Mouse (Mus musculus) MEL (cell line): ENCODE measurements at regions not wholly inside any gene's neighbourhood (a gene's known extent, or its start where the extent isn't known, plus 50 kb on each side); places are given as distances from the start of the nearest gene placed in this dataset.

ENCODE experiments used
- DNase-seq: peaks from one replicate; pipeline ENCODE4 v3.0.0; 2011; ENCODE audit warnings: low read depth, low spot score
- H3K27ac ChIP-seq: 2 replicates; pipeline ENCODE4 v1.5.1; 2012; ENCODE audit warnings: low read depth, mild to moderate bottlenecking, control low read depth, low read length, moderate library complexity; ENCODE audit not compliant: control insufficient read depth
- H3K27me3 ChIP-seq, 2 experiments: fragments of 150-350 bp in 1 of 2; sonication (generic) in 1 of 2; 2 replicates each; pipeline ENCODE4 v1.6.1; 2012; ENCODE audit warnings: low read length in 2 of 2, mild to moderate bottlenecking in 2 of 2, improper control_type of control experiment in 1 of 2, moderate library complexity in 1 of 2; ENCODE audit not compliant: insufficient read depth in 2 of 2, control insufficient read depth in 1 of 2
- H3K36me3 ChIP-seq, 2 experiments: 2 replicates each; pipeline ENCODE4 v1.6.1; 2012 to 2014; ENCODE audit warnings: low read length in 2 of 2, improper control_type of control experiment in 1 of 2, inconsistent platforms in 1 of 2, mild to moderate bottlenecking in 1 of 2; ENCODE audit not compliant: insufficient read depth in 2 of 2, control insufficient read depth in 1 of 2
- H3K4me1 ChIP-seq, 2 experiments: fragments of 150-350 bp in 1 of 2; sonication (generic) in 1 of 2; 2 replicates each; pipeline ENCODE4 v1.6.1; 2012; ENCODE audit warnings: low read length in 2 of 2, improper control_type of control experiment in 1 of 2, mild to moderate bottlenecking in 1 of 2; ENCODE audit not compliant: insufficient read depth in 2 of 2, control insufficient read depth in 1 of 2
- H3K4me3 ChIP-seq, 2 experiments: fragments of 150-350 bp in 1 of 2; sonication (generic) in 1 of 2; 2 replicates each; pipeline ENCODE4 v1.5.1; 2012; ENCODE audit warnings: low read depth in 2 of 2, low read length in 2 of 2, mild to moderate bottlenecking in 2 of 2, moderate library complexity in 2 of 2, control low read depth in 1 of 2, improper control_type of control experiment in 1 of 2; ENCODE audit not compliant: control insufficient read depth in 1 of 2, insufficient read depth in 1 of 2
- H3K79me2 ChIP-seq: 2 replicates; pipeline ENCODE4 v1.6.1; 2012; ENCODE audit warnings: mild to moderate bottlenecking, low read length, moderate library complexity; ENCODE audit not compliant: control insufficient read depth, poor library complexity, insufficient read depth
- H3K9ac ChIP-seq: 2 replicates; pipeline ENCODE4 v1.6.1; 2012; ENCODE audit warnings: low read depth, mild to moderate bottlenecking, control low read depth, low read length, moderate library complexity; ENCODE audit not compliant: control insufficient read depth, poor library complexity, severe bottlenecking
- H3K9me3 ChIP-seq: fragments of 150-350 bp; sonication (generic); replicated peaks from 2 replicates; pipeline ENCODE4 v1.6.1; 2012; ENCODE audit warnings: mild to moderate bottlenecking, low read length, improper control_type of control experiment, moderate library complexity; ENCODE audit not compliant: insufficient read depth
- CHD2 ChIP-seq: IDR thresholded peaks from 2 replicates; pipeline ENCODE4 v1.6.1; 2011; ENCODE audit warnings: low read length, improper control_type of control experiment
- E2F4 ChIP-seq: IDR thresholded peaks from 2 replicates; pipeline ENCODE4 v1.6.1; 2011; ENCODE audit warnings: low read depth, low read length, improper control_type of control experiment, borderline replicate concordance
- ELF1 ChIP-seq: IDR thresholded peaks from 2 replicates; pipeline ENCODE4 v1.6.1; 2014; ENCODE audit warnings: low read depth, mild to moderate bottlenecking, inconsistent platforms, low read length, improper control_type of control experiment, moderate library complexity
- EP300 ChIP-seq, 2 experiments: IDR thresholded peaks; 2 replicates each; pipeline ENCODE4 v1.6.1; 2011; ENCODE audit warnings: improper control_type of control experiment in 2 of 2, low read length in 2 of 2, low read depth in 1 of 2, mild to moderate bottlenecking in 1 of 2
- GABPA ChIP-seq: IDR thresholded peaks from 2 replicates; pipeline ENCODE4 v1.6.1; 2012; ENCODE audit warnings: low read depth, mild to moderate bottlenecking, inconsistent platforms, low read length, improper control_type of control experiment, moderate library complexity
- GATA1 ChIP-seq: IDR thresholded peaks from 2 replicates; pipeline ENCODE4 v1.6.1; 2011; ENCODE audit warnings: low read depth, low read length, improper control_type of control experiment
- JUND ChIP-seq: IDR thresholded peaks from 2 replicates; pipeline ENCODE4 v1.6.1; 2011; ENCODE audit warnings: low read depth, mild to moderate bottlenecking, improper control_type of control experiment, low read length
- MAFK ChIP-seq: IDR thresholded peaks from 2 replicates; pipeline ENCODE4 v1.6.1; 2011; ENCODE audit warnings: low read depth, mild to moderate bottlenecking, low read length, improper control_type of control experiment, borderline replicate concordance
- MAX ChIP-seq: IDR thresholded peaks from 2 replicates; pipeline ENCODE4 v1.6.1; 2011; ENCODE audit warnings: low read length, improper control_type of control experiment
- MAZ ChIP-seq: IDR thresholded peaks from 2 replicates; pipeline ENCODE4 v1.6.1; 2012; ENCODE audit warnings: low read depth, mild to moderate bottlenecking, inconsistent platforms, low read length, improper control_type of control experiment
- MXI1 ChIP-seq: IDR thresholded peaks from 2 replicates; pipeline ENCODE4 v1.6.1; 2011; ENCODE audit warnings: mild to moderate bottlenecking, low read depth, low read length, improper control_type of control experiment
- MYB ChIP-seq: IDR thresholded peaks from 2 replicates; pipeline ENCODE4 v1.6.1; 2011; ENCODE audit warnings: mild to moderate bottlenecking, low read depth, low read length, improper control_type of control experiment
- MYC ChIP-seq: IDR thresholded peaks from 2 replicates; pipeline ENCODE4 v1.6.1; 2011; ENCODE audit warnings: low read depth, mild to moderate bottlenecking, low read length, improper control_type of control experiment, moderate library complexity
- RAD21 ChIP-seq: IDR thresholded peaks from 2 replicates; pipeline ENCODE4 v1.6.1; 2011; ENCODE audit warnings: mild to moderate bottlenecking, low read depth, low read length, improper control_type of control experiment
- TAL1 ChIP-seq: IDR thresholded peaks from 2 replicates; pipeline ENCODE4 v1.6.1; 2012; ENCODE audit warnings: mild to moderate bottlenecking, inconsistent platforms, low read length, moderate library complexity, mixed read lengths
- TBP ChIP-seq: IDR thresholded peaks from 2 replicates; pipeline ENCODE4 v1.8.0; 2011; ENCODE audit warnings: low read depth, low read length, improper control_type of control experiment
- UBTF ChIP-seq: IDR thresholded peaks from 2 replicates; pipeline ENCODE4 v1.6.1; 2012; ENCODE audit warnings: low read depth, mild to moderate bottlenecking, inconsistent platforms, low read length, improper control_type of control experiment, moderate library complexity, borderline replicate concordance; ENCODE audit not compliant: insufficient read depth
- USF2 ChIP-seq, 2 experiments: IDR thresholded peaks; 2 replicates each; pipeline ENCODE4 v1.6.1; 2011 to 2012; ENCODE audit warnings: improper control_type of control experiment in 2 of 2, low read length in 2 of 2, borderline replicate concordance in 1 of 2, inconsistent platforms in 1 of 2, low read depth in 1 of 2, mild to moderate bottlenecking in 1 of 2; ENCODE audit not compliant: insufficient read depth in 1 of 2
- ZC3H11A ChIP-seq: IDR thresholded peaks from 2 replicates; pipeline ENCODE4 v1.6.1; 2012; ENCODE audit warnings: low read depth, mild to moderate bottlenecking, inconsistent platforms, low read length, improper control_type of control experiment
- ZKSCAN1 ChIP-seq: IDR thresholded peaks from 2 replicates; pipeline ENCODE4 v1.6.1; 2012; ENCODE audit warnings: low read depth, mild to moderate bottlenecking, inconsistent platforms, low read length, improper control_type of control experiment, moderate library complexity
- ZNF384 ChIP-seq: IDR thresholded peaks from 2 replicates; pipeline ENCODE4 v1.6.1; 2012; ENCODE audit warnings: low read depth, mild to moderate bottlenecking, inconsistent platforms, low read length, improper control_type of control experiment

GRCm38 (mm10) chr14:100457870-100458726 lies 173.6 kb upstream of the Klf12 start:
- Histone ChIP-seq H3K9ac (no peak overlapping the region), H3K27ac (no peak overlapping the region), H3K9me3 (no peaks in the 10 kb centered on the region), H3K4me1 (no peaks in the 10 kb centered on the region), H3K4me3 (no peak overlapping the region), H3K27me3 (no peaks in the 10 kb centered on the region), H3K79me2 (no peaks in the 10 kb centered on the region), H3K36me3 (no peaks in the 10 kb centered on the region)
- TF ChIP-seq GABPA (no peak), EP300 (IDR thresholded peaks at IDR 0.05; ENCODE audit: low read depth in 1 of 2, low read length in 2 of 2) (no peak), MAZ (no peak), RAD21 (no peak), MYB (no peak), E2F4 (no peak), USF2 (IDR thresholded peaks at IDR 0.05; ENCODE audit: borderline replicate concordance in 1 of 2, insufficient read depth in 1 of 2, low read depth in 1 of 2, low read length in 2 of 2) (no peak)
- no peak for DNase-seq

GRCm38 (mm10) chr14:100446130-100446529 lies 161.7 kb upstream of the Klf12 start:
- TF ChIP-seq CHD2: no peak
- no peak for TF ChIP-seq MXI1
- no peak for TF ChIP-seq ZKSCAN1
- TF ChIP-seq USF2 (IDR thresholded peaks at IDR 0.05; ENCODE audit: borderline replicate concordance in 1 of 2, insufficient read depth in 1 of 2, low read depth in 1 of 2, low read length in 2 of 2): no peak
- TF ChIP-seq TBP: no peak
- no peaks in the 10 kb centered on the region for H3K4me1 ChIP-seq
- H3K27ac ChIP-seq: no peak overlapping the region
- H3K9me3 ChIP-seq: no peaks in the 10 kb centered on the region
- no peak overlapping the region for H3K9ac ChIP-seq
- no peak overlapping the region for H3K4me3 ChIP-seq
- no peaks in the 10 kb centered on the region for H3K79me2 ChIP-seq
- no peak for DNase-seq
- H3K36me3 ChIP-seq: no peaks in the 10 kb centered on the region
- no peaks in the 10 kb centered on the region for H3K27me3 ChIP-seq

GRCm38 (mm10) chr14:100444848-100445247 lies 160.4 kb upstream of the Klf12 start:
- no peak overlapping the region for H3K27ac ChIP-seq
- TF ChIP-seq USF2 (IDR thresholded peaks at IDR 0.05; ENCODE audit: borderline replicate concordance in 1 of 2, insufficient read depth in 1 of 2, low read depth in 1 of 2, low read length in 2 of 2) (no peak), MAFK (no peak), MXI1 (no peak), JUND (no peak), GATA1 (no peak), UBTF (no peak), ZC3H11A (no peak), TAL1 (no peak), MAX (no peak), ZNF384 (no peak), MYC (no peak), ELF1 (no peak)

More at GRCm38 (mm10) chr14:100444848-100445247, 160.4 kb upstream of the Klf12 start:
- H3K36me3 ChIP-seq: no peaks in the 10 kb centered on the region
- H3K9me3 ChIP-seq: no peaks in the 10 kb centered on the region
- no peaks in the 10 kb centered on the region for H3K79me2 ChIP-seq
- H3K27me3 ChIP-seq: no peaks in the 10 kb centered on the region
- H3K4me3 ChIP-seq: no peak overlapping the region
- H3K9ac ChIP-seq: no peak overlapping the region
- no peaks in the 10 kb centered on the region for H3K4me1 ChIP-seq
- no peak for DNase-seq
